Mouse (Mus musculus) olfactory bulb, adult 2 months (tissue): Measurements from ENCODE around the gene Map3k4. TPM values are rescaled to one million over a fixed set of nuclear protein-coding genes. Genes with fewer than 3 reads are reported as not detected.

ENCODE experiments used
- H3K27ac ChIP-seq: fragments of 200-500 bp; 2 replicates; pipeline ENCODE4 v1.5.1; 2012; ENCODE audit warnings: low read depth, low read length; ENCODE audit not compliant: insufficient read depth
- H3K4me1 ChIP-seq: fragments of 200-500 bp; 2 replicates; pipeline ENCODE4 v1.6.1; 2012; ENCODE audit warnings: low read length; ENCODE audit not compliant: control insufficient read depth, insufficient read depth
- H3K4me3 ChIP-seq: fragments of 200-500 bp; 2 replicates; pipeline ENCODE4 v1.5.1; 2012; ENCODE audit warnings: mild to moderate bottlenecking, low read depth, low read length, moderate library complexity; ENCODE audit not compliant: insufficient read depth
- CTCF ChIP-seq: fragments of 200-500 bp; IDR thresholded peaks from 2 replicates; pipeline ENCODE4 v1.5.1; 2012; ENCODE audit warnings: low read depth, mild to moderate bottlenecking, low read length, moderate library complexity; ENCODE audit not compliant: insufficient read depth
- POLR2A ChIP-seq: fragments of 200-500 bp; IDR thresholded peaks from 2 replicates; pipeline ENCODE4 v1.6.1; 2012; ENCODE audit warnings: mild to moderate bottlenecking, low read depth, low read length, moderate library complexity; ENCODE audit not compliant: insufficient read depth
- WGBS: fragments of 180-500 bp; shearing (Covaris S2); methylation state at CpG from one replicate; pipeline ENCODE4 v1.1.7; 2018; 5-methylcytosine and 5-hydroxymethylcytosine counted together
- polyA plus RNA-seq: library from polyadenylated mRNA; stranded (reverse); fragments of >200 nt; gene quantifications from 2 replicates; pipeline ENCODE4 v1.2.4, GENCODE M21; 2012; ENCODE audit warnings: low replicate concordance; ENCODE audit not compliant: missing spikeins, insufficient read depth, insufficient read length

Map3k4 gene
- polyA plus RNA-seq, 1 experiment = not detected

DNA sequence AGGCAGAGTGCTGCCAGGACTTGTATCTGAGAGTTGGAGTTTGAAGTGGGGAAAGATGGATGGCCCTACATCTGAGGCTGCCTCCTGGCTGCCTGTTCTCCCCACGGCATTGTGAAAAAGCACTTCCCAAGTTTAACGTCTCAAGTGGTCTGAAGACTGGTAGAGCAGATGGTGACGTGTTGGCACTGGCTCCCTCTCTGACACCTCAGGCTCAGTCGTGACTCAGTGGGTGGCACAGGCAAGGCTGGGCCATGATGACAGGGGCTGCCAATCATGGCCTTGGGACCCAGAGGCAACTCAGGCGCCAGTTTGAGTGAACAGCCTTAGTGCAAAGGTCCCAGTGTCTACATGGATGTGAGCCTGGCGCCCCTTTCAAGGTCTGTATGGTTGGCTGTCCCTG, 96.7 kb downstream of the Map3k4 start:
- 46% methylated on average over 6 of the region's 6 CpGs for WGBS
- no peak overlapping the region for H3K4me3 ChIP-seq
- TF ChIP-seq POLR2A (no peak), CTCF (no peak)
- peaks cover 30% of the 10 kb centered on the region for H3K4me1 ChIP-seq
- H3K27ac ChIP-seq = no peak overlapping the region

DNA sequence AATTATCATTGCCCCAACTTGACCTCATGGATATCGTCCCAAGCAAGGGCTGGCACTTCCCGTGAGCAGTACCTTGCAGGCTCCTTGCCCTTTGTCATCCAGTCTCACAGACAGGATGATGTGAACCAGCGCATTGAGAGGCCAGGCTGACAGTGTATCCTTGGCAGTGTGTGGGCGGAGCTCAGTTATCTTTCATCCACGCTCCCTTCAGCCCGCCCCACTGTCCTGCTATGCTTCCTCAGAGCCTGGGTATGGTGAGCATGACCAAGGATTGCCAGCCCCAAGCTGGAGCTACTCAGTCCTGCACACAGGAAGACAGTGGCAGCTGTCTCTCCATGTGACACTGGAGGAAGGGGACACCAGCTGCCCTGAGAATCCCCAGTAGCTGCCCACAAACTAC, 102.4 kb downstream of the Map3k4 start:
- Histone ChIP-seq H3K4me1 (peaks cover 22% of the 10 kb centered on the region), H3K27ac (no peak overlapping the region), H3K4me3 (no peak overlapping the region)
- TF ChIP-seq POLR2A (no peak), CTCF (no peak)
- WGBS = 73% methylated on average over 6 of the region's 6 CpGs

DNA sequence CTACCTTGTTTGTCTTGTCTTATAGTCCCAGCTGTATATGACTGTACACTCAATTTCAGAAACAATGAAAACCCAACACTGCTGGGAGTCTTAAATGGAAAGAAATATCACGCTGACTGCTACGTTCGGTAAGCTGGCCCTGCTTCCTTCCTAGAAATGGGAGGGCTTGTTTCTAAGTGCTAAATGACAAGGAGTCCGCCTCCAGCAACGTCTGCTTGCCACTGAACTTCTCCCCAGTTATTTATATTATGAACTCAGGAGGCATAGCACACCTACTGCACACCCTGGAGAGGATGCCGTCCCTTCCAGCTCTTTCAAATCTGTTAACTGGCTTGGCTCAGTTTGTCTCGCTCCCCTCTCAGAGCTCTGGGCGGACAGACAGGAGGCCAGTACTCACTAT, 105.2 kb downstream of the Map3k4 start:
- no peak for TF ChIP-seq CTCF
- no peak for TF ChIP-seq POLR2A
- Histone ChIP-seq H3K4me1 (peaks cover 17% of the 10 kb centered on the region), H3K27ac (no peak overlapping the region), H3K4me3 (no peak overlapping the region)
- 53% methylated on average over 8 of the region's 8 CpGs for WGBS

DNA sequence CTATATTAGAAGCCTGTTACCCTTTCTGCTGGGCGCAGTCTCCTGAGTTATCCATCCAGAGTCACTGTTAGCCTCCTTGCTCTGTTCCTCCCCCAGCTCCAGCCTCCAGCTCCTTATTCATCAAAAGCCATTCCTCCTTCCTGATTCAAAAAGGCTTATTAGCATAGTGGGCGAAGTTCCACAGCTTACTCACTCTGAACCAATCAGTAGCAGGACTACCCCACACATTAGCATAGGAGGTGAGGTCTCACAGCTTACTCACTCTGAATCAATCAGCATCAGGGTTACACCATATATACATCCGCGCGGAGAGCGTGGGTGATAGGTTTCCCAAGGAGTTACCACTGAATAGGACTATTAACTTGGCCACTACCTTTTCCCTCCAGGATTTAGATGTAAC, 106.3 kb downstream of the Map3k4 start:
- Histone ChIP-seq H3K27ac (0 out of 2 replicates have a peak overlapping the region, but pooled peaks have one; percentile 15), H3K4me3 (no peak overlapping the region), H3K4me1 (peaks cover 13% of the 10 kb centered on the region)
- TF ChIP-seq CTCF (no peak), POLR2A (no peak)
- 39% methylated on average over 6 of the region's 6 CpGs for WGBS

DNA sequence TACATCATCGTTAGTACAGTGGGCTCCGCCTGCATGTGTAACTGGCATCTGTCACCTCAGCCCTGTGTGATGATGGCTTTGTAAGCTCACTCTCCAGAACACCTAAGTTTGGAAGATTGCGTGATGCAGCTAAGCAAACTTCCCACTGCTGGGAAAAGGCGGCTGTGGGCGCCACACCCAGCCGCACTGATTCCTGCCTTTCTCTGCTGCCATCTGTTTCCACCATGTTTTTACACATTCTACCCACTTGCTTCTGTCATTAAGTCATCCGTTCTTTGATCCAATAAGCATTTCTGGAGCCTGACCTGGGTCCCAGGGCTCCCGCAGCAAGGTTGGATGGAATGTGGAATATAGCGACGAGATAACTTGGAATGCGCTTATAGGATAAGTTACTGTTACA, 106.7 kb downstream of the Map3k4 start:
- TF ChIP-seq CTCF (no peak), POLR2A (no peak)
- Histone ChIP-seq H3K27ac (no peak overlapping the region), H3K4me3 (no peak overlapping the region), H3K4me1 (peaks cover 16% of the 10 kb centered on the region)
- WGBS = 83% methylated on average over 11 of the region's 11 CpGs

DNA sequence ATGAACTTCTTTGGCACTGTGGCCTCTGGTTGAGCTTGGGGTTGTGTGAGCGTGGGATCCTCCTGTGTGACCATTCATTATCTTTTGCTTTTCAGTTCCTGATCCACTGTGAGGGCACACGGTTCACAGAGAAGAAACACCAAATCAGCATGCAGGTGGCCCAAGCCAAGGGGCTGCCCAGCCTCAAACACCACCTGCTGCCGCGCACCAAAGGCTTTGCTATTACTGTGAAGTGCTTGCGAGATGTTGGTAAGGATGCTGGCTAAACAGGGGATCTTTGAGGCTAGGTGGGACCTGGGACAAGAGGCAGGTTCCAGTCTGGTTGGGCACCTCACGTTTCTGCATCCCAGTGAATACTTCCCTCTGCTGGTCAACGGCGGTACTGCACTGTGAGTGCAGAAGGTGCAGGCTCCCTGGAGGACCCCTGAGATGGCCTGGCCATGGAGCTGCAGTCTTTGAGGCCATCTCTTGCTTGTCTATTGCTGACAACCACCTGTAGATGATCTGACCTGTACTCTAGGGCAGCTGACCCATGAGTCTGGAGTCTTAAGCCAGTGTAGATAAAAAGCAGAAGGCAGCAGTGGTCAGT, 108.0 kb downstream of the Map3k4 start:
- Histone ChIP-seq H3K27ac (no peak overlapping the region), H3K4me1 (peaks cover 21% of the 10 kb centered on the region), H3K4me3 (no peak overlapping the region)
- WGBS = 32% methylated on average over 8 of the region's 8 CpGs
- TF ChIP-seq POLR2A (no peak), CTCF (peak; percentile 99)

DNA sequence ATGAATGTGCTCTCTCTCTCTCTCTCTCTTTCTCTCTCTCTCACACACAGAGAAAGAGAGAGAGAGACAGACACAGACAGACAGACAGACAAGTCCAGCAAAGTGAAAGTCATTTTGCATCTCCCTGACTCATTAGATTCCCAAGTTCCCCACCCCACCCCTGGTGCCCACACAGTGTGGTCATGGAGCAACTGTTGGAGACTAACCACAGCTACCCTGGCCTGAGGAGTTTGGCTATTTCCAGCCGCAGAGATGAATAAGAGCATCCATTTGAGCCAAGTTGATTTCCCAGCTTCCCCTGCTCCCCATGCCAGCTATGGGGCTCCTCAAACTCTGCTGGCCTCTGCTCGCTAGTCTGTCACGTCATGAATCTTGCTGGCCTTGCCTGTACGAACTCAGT, 109.1 kb downstream of the Map3k4 start:
- H3K4me3 ChIP-seq = no peak overlapping the region
- TF ChIP-seq CTCF (no peak), POLR2A (no peak)
- peaks cover 30% of the 10 kb centered on the region for H3K4me1 ChIP-seq
- WGBS = 86% methylated on average over 4 of the region's 4 CpGs
- H3K27ac ChIP-seq = no peak overlapping the region

DNA sequence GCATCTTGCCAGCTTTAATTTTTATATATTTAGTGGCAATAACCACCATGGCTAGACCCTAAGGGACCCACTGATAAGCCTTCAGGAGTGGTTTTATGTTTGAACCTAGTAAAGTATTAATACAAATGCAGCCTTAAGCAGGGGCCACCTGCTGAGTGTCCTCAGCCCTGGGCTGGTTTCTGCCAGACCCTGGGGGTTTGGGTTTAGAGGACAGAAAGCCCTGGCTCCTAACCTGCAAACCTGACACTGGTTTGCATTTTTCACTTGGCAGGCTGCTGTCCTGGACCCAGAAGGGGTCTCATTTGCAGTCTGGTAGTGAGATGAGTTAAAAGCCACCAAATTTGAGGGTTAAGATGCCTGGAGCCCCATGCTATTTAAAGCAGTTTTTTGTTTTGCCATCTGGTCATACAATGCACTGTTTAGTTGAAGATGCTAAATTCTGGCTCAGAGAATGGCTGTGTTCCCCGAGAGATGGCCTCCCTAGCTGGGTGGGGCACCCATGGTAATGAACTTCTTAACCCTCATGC, 111.5 kb downstream of the Map3k4 start:
- Histone ChIP-seq H3K4me1 (peaks cover 48% of the 10 kb centered on the region), H3K27ac (no peak overlapping the region), H3K4me3 (no peak overlapping the region)
- no peak for TF ChIP-seq POLR2A
- no peak for TF ChIP-seq CTCF
- 16% methylated on average over 1 of the region's 1 CpGs for WGBS

DNA sequence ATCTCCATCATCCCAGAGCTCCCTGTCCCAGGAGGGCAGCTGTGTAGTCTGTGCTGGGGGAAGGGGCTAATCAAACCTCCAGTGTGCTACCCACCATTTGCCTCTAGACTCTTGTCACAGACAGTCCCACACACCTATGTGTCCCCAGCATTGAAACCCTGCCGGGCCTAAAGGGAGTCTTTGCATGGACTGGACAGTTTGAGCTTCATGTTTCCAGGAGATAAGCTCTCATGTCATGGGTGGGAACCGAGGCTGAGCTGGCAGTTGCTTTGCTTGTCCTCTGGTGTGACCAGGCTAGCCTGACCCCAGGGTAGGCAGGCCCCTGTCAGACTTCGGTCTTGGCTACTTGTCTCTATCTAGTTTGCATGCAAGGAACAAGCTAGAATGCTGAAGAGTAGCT, 112.3 kb downstream of the Map3k4 start:
- 66% methylated on average over 3 of the region's 3 CpGs for WGBS
- H3K4me3 ChIP-seq = no peak overlapping the region
- no peak for TF ChIP-seq CTCF
- TF ChIP-seq POLR2A = no peak
- peak overlapping the region; percentile 57 for H3K27ac ChIP-seq
- peaks cover 49% of the 10 kb centered on the region for H3K4me1 ChIP-seq

DNA sequence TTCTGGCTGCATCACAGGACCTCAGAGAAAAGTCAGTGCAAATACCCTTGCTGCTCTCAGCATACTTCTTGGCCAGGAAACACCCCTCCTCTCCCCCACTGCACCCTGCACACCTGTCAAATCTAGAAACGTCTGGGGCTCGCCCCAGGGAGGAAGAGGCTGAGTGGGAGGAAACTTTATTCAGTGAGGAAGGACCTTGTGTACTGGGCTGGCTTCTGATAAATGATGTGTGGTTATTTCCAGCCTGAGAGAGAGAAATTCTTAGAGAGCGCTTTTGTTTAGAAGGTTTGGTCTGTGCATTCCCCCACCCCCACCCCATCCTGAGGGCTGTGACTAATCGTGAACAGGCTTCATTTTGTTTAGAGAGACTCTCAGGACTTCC, 112.9 kb downstream of the Map3k4 start:
- Histone ChIP-seq H3K4me3 (no peak overlapping the region), H3K27ac (peak overlapping the region; percentile 57), H3K4me1 (peaks cover 49% of the 10 kb centered on the region)
- WGBS = 13% methylated on average over 4 of the region's 4 CpGs
- no peak for TF ChIP-seq POLR2A
